Mouse (Mus musculus) intestine, embryonic 15.5 days (tissue): ENCODE results near the gene Actn1. TPM values are rescaled to one million over a fixed set of nuclear protein-coding genes. Genes with fewer than 3 reads are reported as not detected.
"Not testable (repeated sequence)": the region's sequence is repeated elsewhere in the genome, so short reads cannot be mapped to it uniquely, and the experiment has no call there.

Experiments used
- ATAC-seq: fragments of 200-750 bp; cut with Nextera tagmentation; 2 replicates; pipeline ENCODE4 v1.8.0; 2017; ENCODE audit warnings: moderate TSS enrichment, moderate library complexity
- H3K27ac ChIP-seq: fragments of 300-500 bp; sonication (generic); 2 replicates; pipeline ENCODE4 v1.5.1; 2015; ENCODE audit warnings: mild to moderate bottlenecking, inconsistent platforms
- H3K27me3 ChIP-seq: fragments of 300-500 bp; sonication (generic); replicated peaks from 2 replicates; pipeline ENCODE4 v1.6.1; 2015; ENCODE audit warnings: inconsistent platforms
- H3K36me3 ChIP-seq: fragments of 300-500 bp; sonication (generic); 2 replicates; pipeline ENCODE4 v1.6.1; 2015; ENCODE audit warnings: inconsistent platforms
- H3K4me1 ChIP-seq: fragments of 300-500 bp; sonication (generic); replicated peaks from 2 replicates; pipeline ENCODE4 v1.6.1; 2015; ENCODE audit warnings: inconsistent platforms
- H3K4me2 ChIP-seq: fragments of 300-500 bp; sonication (generic); replicated peaks from 2 replicates; pipeline ENCODE4 v1.6.1; 2015; ENCODE audit warnings: mild to moderate bottlenecking, inconsistent platforms
- H3K4me3 ChIP-seq: fragments of 300-500 bp; sonication (generic); replicated peaks from 2 replicates; pipeline ENCODE4 v1.5.1; 2015; ENCODE audit warnings: inconsistent platforms
- H3K9ac ChIP-seq: fragments of 300-500 bp; sonication (generic); 2 replicates; pipeline ENCODE4 v1.6.1; 2015; ENCODE audit warnings: inconsistent platforms
- H3K9me3 ChIP-seq: fragments of 300-500 bp; sonication (generic); 2 replicates; pipeline ENCODE4 v1.6.1; 2016; ENCODE audit warnings: inconsistent platforms
- WGBS: fragments of 180-500 bp; shearing (Covaris S2); methylation state at CpG from one replicate; pipeline ENCODE4 v1.1.7; 2015; 5-methylcytosine and 5-hydroxymethylcytosine counted together
- polyA plus RNA-seq: library from polyadenylated mRNA; unstranded; fragments of >200 nt; fragmentation: Nextera tagmentation; extraction: Ambion mirVana; gene quantifications from 2 replicates; pipeline ENCODE4 v1.2.1, GENCODE M21; 2015

The Actn1 gene
- polyA plus RNA-seq, 1 experiment from 2014 or later: 53.6 TPM

GRCm38 (mm10) chr12:80275187-80275820, 15.1 kb upstream of the Actn1 start:
- Histone ChIP-seq H3K27ac (peak overlapping the region; percentile 40; the same call in 1 of the 2 replicates), H3K9me3 (no peaks in the 10 kb centered on the region), H3K36me3 (no peaks in the 10 kb centered on the region), H3K4me1 (peaks cover 8% of the 10 kb centered on the region), H3K9ac (no peak overlapping the region), H3K4me3 (no peak overlapping the region), H3K27me3 (no peaks in the 10 kb centered on the region), H3K4me2 (no peak overlapping the region)
- no peak for ATAC-seq
- 68% methylated on average over 5 of the region's 5 CpGs for WGBS

DNA sequence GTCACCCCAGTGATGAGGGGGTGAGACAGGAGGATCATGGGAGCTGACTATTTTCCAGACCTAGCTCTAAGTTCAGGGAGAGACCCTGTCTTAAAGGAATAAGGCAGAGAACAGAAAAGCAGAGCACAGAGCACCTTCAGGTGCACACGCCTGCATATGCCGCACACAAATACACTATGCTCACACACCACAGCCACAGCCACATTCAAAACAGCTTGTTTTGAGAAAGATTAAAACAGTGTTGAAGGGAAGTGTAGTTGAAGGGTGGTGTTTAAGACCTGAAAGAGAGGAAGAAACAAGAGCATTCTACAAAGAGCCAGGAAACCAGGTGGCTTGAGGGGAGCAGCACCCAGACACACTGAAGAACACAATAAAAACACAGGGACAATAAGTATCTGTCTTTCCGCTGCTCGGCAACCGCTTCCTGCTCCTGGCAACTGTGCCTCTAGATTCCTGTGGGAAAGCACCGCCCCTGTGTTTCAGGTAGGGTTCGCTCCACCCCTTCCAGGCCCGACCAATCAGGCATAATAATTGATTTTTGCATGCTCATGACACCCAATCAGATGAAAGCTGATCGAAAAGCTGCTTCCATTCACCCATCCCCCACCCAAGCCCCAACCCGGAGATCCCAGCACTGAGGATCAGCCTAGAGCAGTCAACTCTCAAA, 13.0 kb upstream of the Actn1 start:
- Histone ChIP-seq H3K27me3 (no peaks in the 10 kb centered on the region), H3K4me1 (peaks cover 8% of the 10 kb centered on the region), H3K4me2 (peak overlapping the region; percentile 20; the same call in 1 of the 2 replicates), H3K4me3 (no peak overlapping the region), H3K36me3 (no peaks in the 10 kb centered on the region), H3K27ac (no peak overlapping the region; the same call in 1 of the 2 replicates), H3K9ac (no peak overlapping the region), H3K9me3 (no peaks in the 10 kb centered on the region)
- peak; percentile 77 for ATAC-seq
- 29% methylated on average over 10 of the region's 10 CpGs for WGBS

- Histone ChIP-seq H3K9me3 (no peaks in the 10 kb centered on the region), H3K27me3 (no peaks in the 10 kb centered on the region), H3K4me3 (no peak overlapping the region), H3K4me2 (no peak overlapping the region), H3K9ac (no peak overlapping the region), H3K27ac (no peak overlapping the region), H3K36me3 (no peaks in the 10 kb centered on the region), H3K4me1 (peaks cover 8% of the 10 kb centered on the region)
- 37% methylated on average over 5 of the region's 5 CpGs for WGBS
- no peak for ATAC-seq
These were observed 11.6 kb upstream of the Actn1 start for GRCm38 (mm10) chr12:80271806-80272205.

- Histone ChIP-seq H3K4me3 (no peak overlapping the region), H3K9ac (no peak overlapping the region; the same call in 1 of the 2 replicates), H3K4me1 (peaks cover 8% of the 10 kb centered on the region), H3K4me2 (0 out of 2 replicates have a peak overlapping the region, but pooled peaks have one; percentile 9), H3K27ac (peak overlapping the region; percentile 78), H3K9me3 (no peaks in the 10 kb centered on the region), H3K27me3 (no peaks in the 10 kb centered on the region), H3K36me3 (no peaks in the 10 kb centered on the region)
- ATAC-seq: peak; percentile 43
- WGBS: 21% methylated on average over 3 of the region's 3 CpGs
These were observed 10.8 kb upstream of the Actn1 start for GRCm38 (mm10) chr12:80270924-80271323.

DNA sequence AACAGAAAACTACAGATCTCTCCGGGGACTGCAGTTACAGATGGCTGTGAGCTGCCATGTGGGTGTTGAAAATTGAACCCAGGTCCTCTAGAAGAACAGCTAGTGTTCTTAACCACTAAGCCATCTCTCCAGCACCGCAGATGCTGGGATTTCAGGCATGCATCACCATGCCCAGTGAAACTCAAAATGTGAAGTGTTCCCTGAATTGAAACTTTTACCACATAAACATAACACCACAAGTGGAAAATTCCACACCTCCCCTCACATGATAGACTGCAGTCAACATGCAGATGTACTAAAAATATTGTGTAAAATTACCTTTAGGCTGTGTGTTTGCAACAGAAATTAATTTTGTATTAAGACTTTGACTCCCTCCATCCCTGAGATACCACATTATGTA, 9.1 kb upstream of the Actn1 start:
- 82% methylated on average over 2 of the region's 2 CpGs for WGBS
- no peak overlapping the region for H3K4me2 ChIP-seq
- H3K36me3 ChIP-seq: no peaks in the 10 kb centered on the region
- no peaks in the 10 kb centered on the region for H3K27me3 ChIP-seq
- no peak overlapping the region for H3K4me3 ChIP-seq
- ATAC-seq: no peak
- H3K9ac ChIP-seq: no peak overlapping the region
- H3K27ac ChIP-seq: no peak overlapping the region
- H3K9me3 ChIP-seq: no peaks in the 10 kb centered on the region
- peaks cover 8% of the 10 kb centered on the region for H3K4me1 ChIP-seq

DNA sequence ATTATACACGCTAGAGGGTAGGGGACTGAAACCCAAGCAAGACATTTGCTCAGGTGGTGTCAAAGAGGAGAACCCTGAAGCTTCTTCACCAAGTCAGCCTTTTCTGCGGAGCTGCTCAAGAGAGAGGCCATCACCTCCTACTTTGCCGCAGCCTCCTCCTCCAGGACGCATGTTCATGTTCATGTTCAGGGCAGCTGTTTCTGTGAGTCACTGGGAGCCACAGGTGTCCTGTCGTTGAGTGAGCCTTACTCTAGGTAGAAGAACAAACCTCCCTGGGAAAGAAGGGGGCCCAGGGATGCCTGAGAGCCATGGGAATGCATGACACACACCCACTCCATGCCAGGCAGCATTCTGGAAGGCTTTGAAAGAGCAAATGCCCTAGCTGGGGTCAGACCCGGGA, 7.8 kb upstream of the Actn1 start:
- H3K9me3 ChIP-seq: no peaks in the 10 kb centered on the region
- no peaks in the 10 kb centered on the region for H3K36me3 ChIP-seq
- no peak overlapping the region for H3K9ac ChIP-seq
- no peak overlapping the region for H3K27ac ChIP-seq
- 90% methylated on average over 6 of the region's 6 CpGs for WGBS
- peaks cover 8% of the 10 kb centered on the region for H3K4me1 ChIP-seq
- no peaks in the 10 kb centered on the region for H3K27me3 ChIP-seq
- no peak overlapping the region for H3K4me2 ChIP-seq
- no peak for ATAC-seq
- no peak overlapping the region for H3K4me3 ChIP-seq

GRCm38 (mm10) chr12:80264388-80264787, 4.2 kb upstream of the Actn1 start:
- not testable (repeated sequence) for H3K36me3 ChIP-seq, ATAC-seq

DNA sequence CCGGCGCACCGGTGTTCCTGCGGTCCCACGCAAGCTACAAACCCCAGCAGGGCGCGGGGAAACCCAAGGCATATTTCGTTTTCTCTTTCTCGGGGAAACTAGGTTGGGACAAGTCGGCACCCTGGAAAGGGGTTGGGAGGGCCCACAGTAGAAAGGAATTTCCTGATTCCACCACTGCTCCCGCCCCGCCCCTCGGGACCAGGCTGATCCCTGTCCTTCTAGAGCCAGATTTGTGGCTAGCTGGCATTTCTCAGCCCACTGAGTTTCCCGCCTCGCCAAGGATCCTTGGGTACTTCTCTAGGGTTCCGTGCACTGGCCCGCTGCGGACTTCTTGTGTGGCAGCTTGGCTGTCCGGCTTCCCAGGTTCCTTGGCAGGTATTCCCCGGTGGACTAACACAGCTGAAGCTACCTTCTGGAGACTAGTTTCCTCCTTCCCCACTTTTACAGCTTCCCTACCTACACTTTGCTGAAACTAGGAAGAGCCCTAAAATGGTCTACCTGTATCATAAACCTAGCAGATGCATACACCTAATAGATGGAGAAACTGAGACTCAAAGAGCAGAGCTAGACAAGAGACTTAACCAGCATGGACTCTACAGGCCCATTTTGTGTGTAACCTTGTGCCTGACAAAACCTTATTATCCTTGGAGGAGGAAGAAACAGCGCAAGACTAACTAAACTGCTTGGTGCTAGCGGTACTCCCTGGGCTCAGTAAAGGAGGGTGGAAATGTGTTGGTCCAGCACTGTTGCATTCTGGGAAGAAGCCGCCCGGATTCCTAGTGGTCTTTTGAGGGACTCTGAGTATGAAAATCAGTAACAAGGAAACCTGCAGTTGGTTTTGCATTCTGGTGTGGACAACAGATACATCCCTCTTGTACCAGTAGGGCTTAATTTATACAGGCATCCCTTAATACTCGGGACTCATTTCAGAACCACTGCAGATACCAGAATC, 849 bp upstream of the Actn1 start:
- peaks cover 28% of the 10 kb centered on the region for H3K4me1 ChIP-seq
- H3K9me3 ChIP-seq: no peaks in the 10 kb centered on the region
- 14% methylated on average over 25 of the region's 25 CpGs for WGBS
- H3K27me3 ChIP-seq: no peaks in the 10 kb centered on the region
- peak overlapping the region; percentile 83 for H3K4me2 ChIP-seq
- peak; percentile 57 for ATAC-seq
- peak overlapping the region; percentile 92 for H3K9ac ChIP-seq
- no peaks in the 10 kb centered on the region for H3K36me3 ChIP-seq
- peak overlapping the region; percentile 89 for H3K4me3 ChIP-seq
- peak overlapping the region; percentile 98 for H3K27ac ChIP-seq

More at GRCm38 (mm10) chr12:80264388-80264787, 4.2 kb upstream of the Actn1 start:
- not testable (repeated sequence) for H3K9me3 ChIP-seq, H3K4me3 ChIP-seq, H3K27me3 ChIP-seq, H3K9ac ChIP-seq, H3K27ac ChIP-seq, H3K4me2 ChIP-seq
- peaks cover 14% of the 10 kb centered on the region for H3K4me1 ChIP-seq
- 76% methylated on average over 7 of the region's 7 CpGs for WGBS

GRCm38 (mm10) chr12:80259216-80260055, 735 bp downstream of the Actn1 start:
- peak; percentile 78 for ATAC-seq
- under 1% methylated on average over 64 of the region's 64 CpGs for WGBS
- H3K4me1 ChIP-seq: peaks cover 39% of the 10 kb centered on the region

DNA sequence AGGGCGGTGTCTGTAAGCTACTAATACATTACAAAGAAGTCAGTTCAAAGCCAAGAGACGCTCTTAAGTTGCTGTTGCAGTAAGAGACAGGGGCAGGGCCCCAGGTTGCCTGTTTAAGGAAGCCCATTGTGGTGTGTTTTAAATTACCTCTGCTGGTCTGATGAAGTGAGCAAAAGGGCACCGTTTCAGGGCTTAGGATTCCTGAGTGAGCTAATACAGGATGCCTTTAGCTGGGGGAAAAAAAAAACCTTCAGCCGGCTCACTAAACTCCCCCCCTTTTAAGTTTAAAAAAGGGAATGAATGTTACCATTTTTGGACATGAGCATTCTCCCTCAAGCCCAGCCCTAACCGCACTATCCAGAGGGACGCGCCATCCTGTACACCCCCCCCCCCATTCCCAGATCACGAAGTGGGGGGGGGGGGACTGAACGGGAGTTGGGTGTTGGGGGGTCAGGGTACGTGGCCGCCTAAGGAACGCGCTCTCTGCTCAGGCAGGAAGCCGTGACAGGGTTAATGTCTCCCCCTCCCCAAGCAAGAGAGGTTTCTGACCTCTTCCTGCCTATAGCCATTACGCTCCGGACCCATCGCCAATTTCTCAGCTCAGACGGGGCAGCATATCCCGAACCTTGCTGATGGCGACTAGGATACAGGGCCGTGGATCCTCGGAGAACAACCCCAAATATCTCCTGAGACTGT, 1.5 kb downstream of the Actn1 start:
- peaks cover 45% of the 10 kb centered on the region for H3K4me1 ChIP-seq
- H3K4me3 ChIP-seq: peak overlapping the region; percentile 89
- peak overlapping the region; percentile 83 for H3K4me2 ChIP-seq
- H3K9ac ChIP-seq: peak overlapping the region; percentile 92
- ATAC-seq: no peak
- peak overlapping the region; percentile 98 for H3K27ac ChIP-seq
- no peaks in the 10 kb centered on the region for H3K9me3 ChIP-seq
- H3K36me3 ChIP-seq: no peaks in the 10 kb centered on the region
- no peaks in the 10 kb centered on the region for H3K27me3 ChIP-seq
- WGBS: 1% methylated on average over 22 of the region's 22 CpGs

More at GRCm38 (mm10) chr12:80259216-80260055, 735 bp downstream of the Actn1 start:
- peak overlapping the region; percentile 83 for H3K4me2 ChIP-seq
- H3K9me3 ChIP-seq: no peaks in the 10 kb centered on the region
- no peaks in the 10 kb centered on the region for H3K27me3 ChIP-seq
- H3K36me3 ChIP-seq: no peaks in the 10 kb centered on the region
- peak overlapping the region; percentile 92 for H3K9ac ChIP-seq
- H3K27ac ChIP-seq: peak overlapping the region; percentile 98
- H3K4me3 ChIP-seq: peak overlapping the region; percentile 89

DNA sequence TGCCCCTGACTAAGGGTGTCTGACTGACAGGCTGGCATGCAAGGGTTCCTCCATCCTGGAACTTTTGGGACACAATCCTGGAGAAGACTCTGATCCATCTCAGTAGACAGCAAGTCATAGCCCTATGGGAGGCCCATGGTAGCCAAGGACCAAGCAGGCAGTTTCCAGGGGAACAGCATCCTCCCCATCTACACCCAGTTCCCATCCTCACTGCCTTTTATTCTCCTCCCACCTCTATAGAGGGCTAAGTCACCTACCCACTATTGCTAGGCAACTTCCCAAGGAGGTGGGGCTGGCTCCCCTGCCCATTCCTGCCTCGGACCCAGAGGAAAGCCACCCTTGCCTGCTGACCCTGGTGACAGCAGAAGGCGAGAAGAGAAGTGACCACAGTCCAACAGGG, 8.2 kb downstream of the Actn1 start:
- Histone ChIP-seq H3K4me3 (no peak overlapping the region), H3K36me3 (no peaks in the 10 kb centered on the region), H3K9ac (no peak overlapping the region), H3K4me2 (no peak overlapping the region), H3K9me3 (no peaks in the 10 kb centered on the region), H3K4me1 (peaks cover 76% of the 10 kb centered on the region), H3K27me3 (no peaks in the 10 kb centered on the region), H3K27ac (no peak overlapping the region)
- no peak; the same call in 1 of the 2 replicates for ATAC-seq
- WGBS: 49% methylated on average over 2 of the region's 2 CpGs
